Mouse (Mus musculus) kidney, embryonic 16.5 days (tissue): Measurements from ENCODE around the gene Ripk3. TPM values are rescaled to one million over a fixed set of nuclear protein-coding genes. Genes with fewer than 3 reads are reported as not detected.

Experiments used
- ATAC-seq: fragments of 200-750 bp; cut with Nextera tagmentation; 2 replicates; pipeline ENCODE4 v1.8.0; 2017; ENCODE audit warnings: moderate TSS enrichment; ENCODE audit not compliant: low FRiP score, low TSS enrichment
- H3K27ac ChIP-seq: fragments of 300-500 bp; sonication (generic); 2 replicates; pipeline ENCODE4 v1.5.1; 2014; ENCODE audit warnings: low read length
- H3K27me3 ChIP-seq: fragments of 300-500 bp; sonication (generic); 2 replicates; pipeline ENCODE4 v1.6.1; 2014; ENCODE audit warnings: low read length, control low read depth, mixed read lengths; ENCODE audit not compliant: insufficient read depth
- H3K36me3 ChIP-seq: fragments of 300-500 bp; sonication (generic); 2 replicates; pipeline ENCODE4 v1.6.1; 2014; ENCODE audit warnings: low read length, control low read depth, mixed read lengths; ENCODE audit not compliant: insufficient read depth
- H3K4me1 ChIP-seq: fragments of 300-500 bp; sonication (generic); 2 replicates; pipeline ENCODE4 v1.6.1; 2014; ENCODE audit warnings: low read length, control low read depth, mixed read lengths; ENCODE audit not compliant: insufficient read depth
- H3K4me2 ChIP-seq: fragments of 300-500 bp; sonication (generic); replicated peaks from 2 replicates; pipeline ENCODE4 v1.6.1; 2014; ENCODE audit warnings: low read depth, low read length
- H3K4me3 ChIP-seq: fragments of 300-500 bp; sonication (generic); 2 replicates; pipeline ENCODE4 v1.5.1; 2014; ENCODE audit warnings: mild to moderate bottlenecking, low read length
- H3K9ac ChIP-seq: fragments of 300-500 bp; sonication (generic); replicated peaks from 2 replicates; pipeline ENCODE4 v1.6.1; 2014; ENCODE audit warnings: low read length
- H3K9me3 ChIP-seq: fragments of 300-500 bp; sonication (generic); 2 replicates; pipeline ENCODE4 v1.6.1; 2016; ENCODE audit warnings: low read length, control low read depth
- WGBS: fragments of 180-500 bp; shearing (Covaris S2); extraction: QIAGEN DNeasy Blood & Tissue Kit; methylation state at CpG from one replicate; pipeline ENCODE4 v1.1.7; 2014; 5-methylcytosine and 5-hydroxymethylcytosine counted together
- polyA plus RNA-seq: library from polyadenylated mRNA; unstranded; fragments of >200 nt; fragmentation: Nextera tagmentation; extraction: Ambion mirVana; gene quantifications from 2 replicates; pipeline ENCODE4 v1.2.1, GENCODE M21; 2015

Ripk3 gene
- polyA plus RNA-seq, 1 experiment from 2014 or later: 39.3 TPM

- under 1% methylated on average over 19 of the region's 37 CpGs for WGBS
- Histone ChIP-seq H3K36me3 (0 out of 2 replicates have a peak, but pooled peaks cover 6% of the 10 kb centered on the region), H3K4me3 (peak overlapping the region; percentile 53), H3K27ac (peak overlapping the region; percentile 98), H3K4me1 (peaks cover 42% of the 10 kb centered on the region), H3K4me2 (peak overlapping the region; percentile 83), H3K9me3 (no peaks in the 10 kb centered on the region), H3K9ac (peak overlapping the region; percentile 75), H3K27me3 (no peaks in the 10 kb centered on the region)
- no peak for ATAC-seq
Observed at GRCm38 (mm10) chr14:55825216-55826051, 36.8 kb upstream of the Ripk3 start.

GRCm38 (mm10) chr14:55824481-55825215, 36.0 kb upstream of the Ripk3 start:
- 1% methylated on average over 32 of the region's 32 CpGs for WGBS
- Histone ChIP-seq H3K27me3 (no peaks in the 10 kb centered on the region), H3K4me3 (peak overlapping the region; percentile 53), H3K9me3 (no peaks in the 10 kb centered on the region), H3K27ac (peak overlapping the region; percentile 98), H3K4me1 (peaks cover 42% of the 10 kb centered on the region), H3K9ac (peak overlapping the region; percentile 75), H3K36me3 (no peaks in the 10 kb centered on the region), H3K4me2 (peak overlapping the region; percentile 83)
- ATAC-seq: peak; percentile 7; the same call in 1 of the 2 replicates

GRCm38 (mm10) chr14:55824001-55824480, 35.4 kb upstream of the Ripk3 start:
- WGBS: under 1% methylated on average over 10 of the region's 10 CpGs
- ATAC-seq: peak; percentile 17
- Histone ChIP-seq H3K4me3 (peak overlapping the region; percentile 53), H3K4me2 (peak overlapping the region; percentile 83), H3K36me3 (no peaks in the 10 kb centered on the region), H3K9ac (peak overlapping the region; percentile 75), H3K27ac (peak overlapping the region; percentile 98), H3K4me1 (peaks cover 38% of the 10 kb centered on the region), H3K9me3 (no peaks in the 10 kb centered on the region), H3K27me3 (no peaks in the 10 kb centered on the region)

DNA sequence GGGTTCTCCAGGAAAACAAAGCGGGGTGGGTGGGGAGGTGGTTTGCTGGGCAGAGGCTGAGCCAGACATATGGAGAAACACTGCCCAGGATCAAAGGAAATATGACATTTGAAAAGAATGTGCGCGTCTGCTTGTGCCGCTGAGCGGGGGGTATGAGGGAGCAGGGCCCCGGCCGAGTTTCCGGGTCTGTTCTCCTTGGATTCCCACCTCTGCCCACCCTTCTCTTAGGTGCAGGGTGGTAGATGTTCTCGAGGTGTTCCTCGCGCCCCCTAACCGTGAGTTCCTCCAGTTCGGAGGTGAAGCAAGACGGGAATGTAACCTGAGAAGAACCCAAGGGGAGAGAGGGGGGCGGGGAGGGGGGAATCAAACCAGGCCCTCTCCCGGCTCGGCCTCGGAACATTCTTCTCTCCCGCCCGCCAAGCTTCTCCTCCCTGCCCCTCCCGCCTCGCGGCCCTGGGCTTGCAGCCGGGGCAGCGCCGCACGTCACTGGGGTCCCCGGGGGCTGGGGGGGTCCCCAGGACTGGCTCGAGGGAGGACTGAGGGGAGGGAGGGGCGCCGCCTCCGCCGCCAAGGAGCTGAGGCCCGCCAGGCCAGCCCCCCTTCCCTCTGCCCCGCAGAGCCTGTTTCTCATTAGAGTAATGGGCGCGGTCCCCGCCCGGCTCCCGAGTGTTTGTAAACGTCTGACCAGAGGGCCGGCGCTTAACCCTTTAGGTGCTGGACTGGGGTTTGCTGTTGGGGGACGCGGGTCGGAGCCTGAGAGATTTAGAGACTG, 34.5 kb upstream of the Ripk3 start, which contains the start of gene Nfatc4:
Gene Nfatc4, plus strand, starts transcription at position 154 of the 772 bp plus-strand sequence.
- ATAC-seq: peak; percentile 93
- peak within 1 kb of the TSS; percentile 83 for H3K4me2 ChIP-seq
- H3K4me3 ChIP-seq: peak within 1 kb of the TSS; percentile 53
- H3K27ac ChIP-seq: peak within 1 kb of the TSS; percentile 98
- H3K4me1 ChIP-seq: peaks cover 30% of the 10 kb centered on the region
- WGBS: under 1% methylated on average over 42 of the region's 46 CpGs
- H3K9me3 ChIP-seq: no peaks in the 10 kb centered on the region
- H3K27me3 ChIP-seq: no peaks in the 10 kb centered on the region
- H3K9ac ChIP-seq: peak within 1 kb of the TSS; percentile 75
- H3K36me3 ChIP-seq: no peaks in the 10 kb centered on the region

DNA sequence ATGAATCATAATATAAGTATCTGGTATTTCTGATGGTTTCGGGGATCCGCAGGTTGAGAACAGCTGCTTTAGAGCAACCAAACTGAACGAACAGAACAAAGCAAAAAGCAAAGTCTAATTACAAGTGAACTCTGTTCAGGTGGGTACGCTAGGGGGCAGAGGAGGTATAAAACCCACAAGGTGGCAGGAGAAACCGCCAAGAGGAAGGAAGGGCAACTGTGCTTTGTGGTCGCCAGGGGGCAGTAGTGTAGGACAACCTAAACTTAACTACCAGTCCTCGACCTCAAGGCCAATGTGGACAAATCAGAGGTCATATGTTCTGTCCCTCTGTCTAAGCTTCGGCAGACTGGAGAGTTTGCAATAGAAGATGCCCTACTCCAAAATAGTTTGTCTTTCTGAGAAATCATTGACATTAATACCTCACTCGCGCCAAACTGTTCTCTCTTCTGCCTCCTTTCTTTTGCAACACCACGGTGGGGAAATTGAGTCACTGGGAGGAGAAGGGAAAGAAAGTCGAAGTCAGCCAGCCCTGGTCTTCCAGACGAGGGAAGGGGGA, 33.8 kb upstream of the Ripk3 start:
- WGBS: 4% methylated on average over 13 of the region's 13 CpGs
- Histone ChIP-seq H3K27me3 (no peaks in the 10 kb centered on the region), H3K36me3 (no peaks in the 10 kb centered on the region), H3K27ac (peak overlapping the region; percentile 98), H3K4me2 (peak overlapping the region; percentile 83), H3K9me3 (no peaks in the 10 kb centered on the region), H3K9ac (peak overlapping the region; percentile 75), H3K4me1 (peaks cover 29% of the 10 kb centered on the region), H3K4me3 (peak overlapping the region; percentile 53)
- peak; percentile 1; the same call in 1 of the 2 replicates for ATAC-seq

DNA sequence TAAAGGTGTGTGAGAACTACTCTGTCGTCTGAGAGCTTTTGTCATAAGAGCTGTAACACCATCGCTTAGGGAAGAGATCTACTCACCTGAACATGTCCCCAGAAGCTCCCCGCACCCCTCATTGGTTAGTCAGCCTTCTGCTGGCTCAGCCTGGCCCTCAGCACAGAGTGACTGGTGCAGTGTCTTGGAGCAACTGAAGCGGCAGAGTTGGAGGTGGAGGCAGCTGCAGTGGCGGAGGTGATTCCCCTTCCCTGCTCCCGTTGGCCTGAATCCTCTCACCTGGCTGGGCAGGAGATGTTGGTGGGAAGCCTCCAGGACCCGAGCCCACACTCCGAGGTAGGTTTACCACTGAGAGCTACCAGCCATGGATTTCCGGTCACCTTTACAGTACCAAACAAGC, 31.9 kb upstream of the Ripk3 start:
- H3K4me1 ChIP-seq: peaks cover 11% of the 10 kb centered on the region
- H3K36me3 ChIP-seq: no peaks in the 10 kb centered on the region
- H3K27ac ChIP-seq: no peak overlapping the region
- no peaks in the 10 kb centered on the region for H3K9me3 ChIP-seq
- H3K4me2 ChIP-seq: no peak overlapping the region
- no peak overlapping the region for H3K9ac ChIP-seq
- WGBS: 86% methylated on average over 9 of the region's 9 CpGs
- no peaks in the 10 kb centered on the region for H3K27me3 ChIP-seq
- no peak for ATAC-seq
- H3K4me3 ChIP-seq: no peak overlapping the region

DNA sequence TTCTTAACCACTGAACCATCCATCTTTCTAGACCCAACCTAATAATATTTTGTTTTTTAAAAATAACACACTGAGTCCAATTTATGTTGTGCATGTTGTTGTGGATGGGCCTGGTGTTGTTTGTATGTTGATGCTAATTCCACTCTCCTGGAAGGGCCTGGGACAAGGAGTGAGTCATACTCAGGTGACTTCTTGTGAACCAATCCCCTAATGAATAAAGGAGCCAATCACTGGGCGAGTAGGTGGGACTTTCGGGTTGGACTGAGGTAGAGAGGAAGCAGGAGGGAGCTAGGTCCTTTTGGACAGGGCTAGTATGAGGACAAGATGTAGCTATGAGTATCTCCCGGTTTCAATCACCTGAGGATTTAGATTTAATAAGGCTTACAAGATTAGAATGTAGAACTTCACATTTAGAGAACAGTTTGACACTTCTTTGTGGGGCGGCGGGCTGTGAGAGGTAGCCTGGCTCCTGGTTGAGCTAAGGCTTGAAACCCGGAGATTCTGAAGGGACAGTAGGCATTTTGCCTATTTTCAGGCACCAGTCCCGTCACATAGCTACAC, 31.3 kb upstream of the Ripk3 start:
- Histone ChIP-seq H3K27me3 (no peaks in the 10 kb centered on the region), H3K27ac (no peak overlapping the region), H3K9ac (no peak overlapping the region), H3K9me3 (no peaks in the 10 kb centered on the region), H3K36me3 (no peaks in the 10 kb centered on the region), H3K4me3 (no peak overlapping the region), H3K4me2 (no peak overlapping the region), H3K4me1 (peaks cover 12% of the 10 kb centered on the region; the same call in 1 of the 2 replicates)
- no peak for ATAC-seq
- WGBS: 79% methylated on average over 7 of the region's 7 CpGs

- Histone ChIP-seq H3K27me3 (no peaks in the 10 kb centered on the region), H3K4me1 (peaks cover 9% of the 10 kb centered on the region; the same call in 1 of the 2 replicates), H3K36me3 (no peaks in the 10 kb centered on the region), H3K27ac (peak overlapping the region; percentile 38; the same call in 1 of the 2 replicates), H3K4me2 (peak overlapping the region; percentile 75), H3K9ac (peak overlapping the region; percentile 68), H3K4me3 (peak overlapping the region; percentile 59), H3K9me3 (no peaks in the 10 kb centered on the region)
- 25% methylated on average over 17 of the region's 17 CpGs for WGBS
- ATAC-seq: peak; percentile 85
Observed at GRCm38 (mm10) chr14:55815310-55815751, 26.7 kb upstream of the Ripk3 start.
